Mouse (Mus musculus) thymus, adult 2 months (tissue): ENCODE data around the gene Exoc4. TPM values are rescaled to one million over a fixed set of nuclear protein-coding genes. Genes with fewer than 3 reads are reported as not detected.

Experiments used
- DNase-seq: peaks from one replicate; pipeline ENCODE4 v3.0.0; 2021
- H3K27ac ChIP-seq: fragments of 200-500 bp; 2 replicates; pipeline ENCODE4 v1.5.1; 2012; ENCODE audit warnings: low read length, control low read depth; ENCODE audit not compliant: control insufficient read depth, insufficient read depth
- H3K27me3 ChIP-seq: fragments of 200-500 bp; 2 replicates; pipeline ENCODE4 v1.6.1; 2012; ENCODE audit warnings: mild to moderate bottlenecking, low read length, moderate library complexity, mixed read lengths; ENCODE audit not compliant: control insufficient read depth, insufficient read depth
- H3K36me3 ChIP-seq: fragments of 200-500 bp; 2 replicates; pipeline ENCODE4 v1.6.1; 2012; ENCODE audit warnings: mild to moderate bottlenecking, low read length, moderate library complexity; ENCODE audit not compliant: control insufficient read depth, insufficient read depth
- H3K4me1 ChIP-seq: fragments of 200-500 bp; replicated peaks from 2 replicates; pipeline ENCODE4 v1.6.1; 2012; ENCODE audit warnings: low read length; ENCODE audit not compliant: control insufficient read depth, insufficient read depth
- H3K4me3 ChIP-seq: fragments of 200-500 bp; 2 replicates; pipeline ENCODE4 v1.5.1; 2012; ENCODE audit warnings: mild to moderate bottlenecking, low read length, control low read depth, moderate library complexity; ENCODE audit not compliant: control insufficient read depth, insufficient read depth
- CTCF ChIP-seq: fragments of 200-500 bp; IDR thresholded peaks from 2 replicates; pipeline ENCODE4 v1.5.1; 2012; ENCODE audit warnings: mild to moderate bottlenecking, control low read depth, low read length, moderate library complexity, borderline replicate concordance; ENCODE audit not compliant: control insufficient read depth, poor library complexity, insufficient read depth; ENCODE audit errors: extremely low read depth
- POLR2A ChIP-seq: fragments of 200-500 bp; IDR thresholded peaks from 2 replicates; pipeline ENCODE4 v1.6.1; 2012; ENCODE audit warnings: mild to moderate bottlenecking, low read length, control low read depth, moderate library complexity; ENCODE audit not compliant: control insufficient read depth, poor library complexity, insufficient read depth; ENCODE audit errors: extremely low read depth
- WGBS: fragments of 180-500 bp; shearing (Covaris S2); methylation state at CpG from one replicate; pipeline ENCODE4 v1.1.7; 2018; 5-methylcytosine and 5-hydroxymethylcytosine counted together
- polyA plus RNA-seq: library from polyadenylated mRNA; depleted of rRNA; stranded (reverse); fragments of >200 nt; gene quantifications from 2 replicates; pipeline ENCODE4 v1.2.3, GENCODE M21; 2012

Exoc4 gene
- polyA plus RNA-seq, 1 experiment: 12.7 TPM

- Histone ChIP-seq H3K27ac (no peak overlapping the region), H3K36me3 (no peaks in the 10 kb centered on the region), H3K4me3 (no peak overlapping the region), H3K4me1 (no peaks in the 10 kb centered on the region), H3K27me3 (no peaks in the 10 kb centered on the region)
- no peak for TF ChIP-seq POLR2A
- no peak for TF ChIP-seq CTCF
- 96% methylated on average over 2 of the region's 2 CpGs for WGBS
- DNase-seq: no peak
These were observed 574.3 kb downstream of the Exoc4 start for GRCm38 (mm10) chr6:33823171-33823570.

- Histone ChIP-seq H3K27me3 (no peaks in the 10 kb centered on the region), H3K36me3 (no peaks in the 10 kb centered on the region), H3K4me1 (no peaks in the 10 kb centered on the region), H3K4me3 (no peak overlapping the region), H3K27ac (no peak overlapping the region)
- DNase-seq: no peak
- no peak for TF ChIP-seq CTCF
- WGBS: 82% methylated on average over 6 of the region's 6 CpGs
These were observed 575.0 kb downstream of the Exoc4 start for GRCm38 (mm10) chr6:33823777-33824302.

- no peak for TF ChIP-seq CTCF
- TF ChIP-seq POLR2A: no peak
- no peaks in the 10 kb centered on the region for H3K27me3 ChIP-seq
- H3K27ac ChIP-seq: no peak overlapping the region
- DNase-seq: no peak
- no peaks in the 10 kb centered on the region for H3K36me3 ChIP-seq
- no peaks in the 10 kb centered on the region for H3K4me1 ChIP-seq
- no peak overlapping the region for H3K4me3 ChIP-seq
- whole genome bisulfite sequencing: 97% methylated on average over 6 of the region's 6 CpGs
These were observed 579.6 kb downstream of the Exoc4 start for GRCm38 (mm10) chr6:33828499-33828898.

- Histone ChIP-seq H3K27me3 (no peaks in the 10 kb centered on the region), H3K4me3 (no peak overlapping the region), H3K4me1 (no peaks in the 10 kb centered on the region), H3K36me3 (no peaks in the 10 kb centered on the region), H3K27ac (no peak overlapping the region)
- no peak for DNase-seq
- 97% methylated on average over 4 of the region's 4 CpGs for WGBS
- TF ChIP-seq CTCF (no peak), POLR2A (no peak)
These were observed 580.4 kb downstream of the Exoc4 start for GRCm38 (mm10) chr6:33829261-33829660.

- TF ChIP-seq POLR2A: no peak
- no peak for TF ChIP-seq CTCF
- H3K36me3 ChIP-seq: no peaks in the 10 kb centered on the region
- 94% methylated on average over 3 of the region's 3 CpGs for WGBS
- DNase-seq: no peak
- H3K4me3 ChIP-seq: no peak overlapping the region
- no peaks in the 10 kb centered on the region for H3K27me3 ChIP-seq
- H3K27ac ChIP-seq: no peak overlapping the region
- no peaks in the 10 kb centered on the region for H3K4me1 ChIP-seq
These were observed 582.4 kb downstream of the Exoc4 start for GRCm38 (mm10) chr6:33831276-33831675.

GRCm38 (mm10) chr6:33832978-33833377 lies 584.1 kb downstream of the Exoc4 start:
- TF ChIP-seq CTCF (no peak), POLR2A (no peak)
- no peak overlapping the region for H3K4me3 ChIP-seq
- H3K4me1 ChIP-seq: no peaks in the 10 kb centered on the region
- DNase-seq: no peak
- no peaks in the 10 kb centered on the region for H3K36me3 ChIP-seq
- 94% methylated on average over 4 of the region's 4 CpGs for WGBS
- no peak overlapping the region for H3K27ac ChIP-seq
- H3K27me3 ChIP-seq: no peaks in the 10 kb centered on the region
